Mouse (Mus musculus) erythroblast, embryonic 14.5 days (primary cell): ENCODE data around the gene Camk1d.

Experiments used
- GATA1 ChIP-seq: IDR thresholded peaks from 2 replicates; pipeline ENCODE4 v1.6.1; 2012; ENCODE audit warnings: low read length, inconsistent platforms, mixed read lengths
- TAL1 ChIP-seq: IDR thresholded peaks from 3 replicates; pipeline ENCODE4 v1.6.1; 2012; ENCODE audit warnings: low read length, inconsistent platforms, mixed read lengths

DNA sequence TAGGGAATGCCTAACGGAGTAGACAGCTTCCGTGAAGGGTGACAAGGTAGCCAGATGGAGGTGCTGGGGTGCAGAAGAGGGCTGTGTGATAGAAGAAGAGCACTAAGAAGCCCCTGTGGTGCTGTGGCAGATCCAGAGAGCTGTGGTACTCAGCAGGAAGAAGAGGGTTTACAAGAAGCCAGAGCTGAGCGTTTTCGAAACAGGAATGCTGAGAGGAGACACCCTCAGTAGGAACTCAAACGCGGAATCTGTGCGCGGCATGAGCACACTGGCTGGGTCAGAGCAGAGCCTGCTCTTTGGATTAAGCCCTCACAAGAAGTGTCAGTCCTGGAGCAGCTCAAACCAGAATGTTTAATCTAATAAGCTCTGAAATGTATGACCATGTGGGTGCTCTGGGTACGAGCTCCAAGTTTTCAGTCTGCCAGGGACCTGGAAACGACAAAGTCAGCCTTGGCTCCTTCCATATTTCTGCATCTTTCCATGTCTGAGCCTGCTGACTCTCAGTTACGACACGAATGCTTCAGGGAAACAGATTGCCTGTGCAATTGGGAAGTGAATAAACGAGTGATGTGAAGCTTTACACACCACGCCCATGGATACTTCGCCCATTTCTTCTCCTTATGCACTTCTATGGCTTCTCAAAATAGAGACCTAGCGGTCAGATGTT, 278.6 kb downstream of the Camk1d start:
- TF ChIP-seq TAL1 = no peak
- no peak for TF ChIP-seq GATA1
